Mouse (Mus musculus) adrenal gland, adult 2 months (tissue): Measurements from ENCODE around the gene Prmt2. TPM values are rescaled to one million over a fixed set of nuclear protein-coding genes. Genes with fewer than 3 reads are reported as not detected.
A peak's percentile ranks its signal among the peaks of the same experiment; 100 is the strongest.

Experiments used
- DNase-seq: peaks from one replicate; pipeline ENCODE4 v3.0.0; 2021
- long read RNA-seq: library from polyadenylated mRNA; stranded (forward); transcript quantifications from one replicate; pipeline ENCODE4 v2.0.0, GENCODE M21; 2021
- polyA plus RNA-seq: library from polyadenylated mRNA; depleted of rRNA; stranded (reverse); fragments of >200 nt; gene quantifications from 2 replicates; pipeline ENCODE4 v1.2.3, GENCODE M21; 2012; rRNA removed
- total RNA-seq, 2 experiments: library from RNA; stranded (reverse); gene quantifications; 2 replicates each; pipeline ENCODE4 v1.2.3; 2021

Prmt2 gene
- 10 to 100 TPM; 19.0 to 25.9 TPM for total RNA-seq
- 22.1 and 27.4 TPM in 2 replicates for polyA plus RNA-seq
- long read RNA-seq, transcript Prmt2-201 (11 exons, 2,016 nt), result major isoform, 38 of 51 reads
- long read RNA-seq, transcript Prmt2-202 (11 exons, 2,052 nt), result minor isoform, 10 of 51 reads
- long read RNA-seq, partial matches to known transcripts, result 2 of 51 reads
- long read RNA-seq, other reads (novel, unspliced or antisense), result 0 of 51 reads

- DNase-seq, result peak; percentile 94
Observed at GRCm38 (mm10) chr10:76237341-76238225, at the start of gene Prmt2. Prmt2 (minus strand) TSS chr10:76237865.

GRCm38 (mm10) chr10:76278541-76279097 is 41.0 kb upstream of the Prmt2 start:
- no peak for DNase-seq

- no peak for DNase-seq
Observed at GRCm38 (mm10) chr10:76275256-76275655, 37.6 kb upstream of the Prmt2 start.

- peak; percentile 17 for DNase-seq
Observed at GRCm38 (mm10) chr10:76271238-76271637, 33.6 kb upstream of the Prmt2 start.

- DNase-seq, result no peak
Observed at GRCm38 (mm10) chr10:76262431-76262830, 24.8 kb upstream of the Prmt2 start.

- DNase-seq, result no peak
Observed at GRCm38 (mm10) chr10:76261447-76261846, 23.8 kb upstream of the Prmt2 start.

GRCm38 (mm10) chr10:76260358-76261059 is 22.8 kb upstream of the Prmt2 start:
- no peak for DNase-seq

GRCm38 (mm10) chr10:76259566-76260232 is 22.0 kb upstream of the Prmt2 start:
- no peak for DNase-seq

GRCm38 (mm10) chr10:76257719-76258390 is 20.2 kb upstream of the Prmt2 start:
- peak; percentile 80 for DNase-seq

GRCm38 (mm10) chr10:76257231-76257630 is 19.6 kb upstream of the Prmt2 start:
- DNase-seq, result no peak

GRCm38 (mm10) chr10:76255617-76256016 is 18.0 kb upstream of the Prmt2 start:
- peak; percentile 26 for DNase-seq

- peak; percentile 19 for DNase-seq
Observed at GRCm38 (mm10) chr10:76253536-76253935, 15.9 kb upstream of the Prmt2 start, which contains the start of gene S100b. S100b (plus strand) TSS chr10:76253853.

GRCm38 (mm10) chr10:76253079-76253478 is 15.4 kb upstream of the Prmt2 start:
- no peak for DNase-seq

- no peak for DNase-seq
Observed at GRCm38 (mm10) chr10:76250870-76251269, 13.2 kb upstream of the Prmt2 start.

- DNase-seq, result no peak
Observed at GRCm38 (mm10) chr10:76248647-76248968, 10.9 kb upstream of the Prmt2 start.

GRCm38 (mm10) chr10:76247960-76248646 is 10.4 kb upstream of the Prmt2 start:
- DNase-seq, result no peak

GRCm38 (mm10) chr10:76246601-76247000 is 8.9 kb upstream of the Prmt2 start:
- DNase-seq, result no peak

- no peak for DNase-seq
Observed at GRCm38 (mm10) chr10:76245106-76245505, 7.4 kb upstream of the Prmt2 start.

GRCm38 (mm10) chr10:76239401-76239800 is 1.7 kb upstream of the Prmt2 start:
- no peak for DNase-seq

GRCm38 (mm10) chr10:76229627-76230026 is 8.0 kb downstream of the Prmt2 start:
- no peak for DNase-seq

GRCm38 (mm10) chr10:76225944-76226343 is 11.7 kb downstream of the Prmt2 start:
- DNase-seq, result no peak
